Mouse (Mus musculus): Measurements from ENCODE around the gene Chil1. TPM values are rescaled to one million over a fixed set of nuclear protein-coding genes. Genes with fewer than 3 reads are reported as not detected.

Chil1 gene
- polyA plus RNA-seq, 1 experiment from 2014 or later = 0.85 TPM

GRCm38 (mm10) chr1:134232778-134233531 lies 51.0 kb downstream of the Chil1 start:
- peak overlapping the region; percentile 89 for H3K4me2 ChIP-seq (replicated peaks; ENCODE audit: low read depth, low read length)
- peak overlapping the region; percentile 88 for H3K27ac ChIP-seq (ENCODE audit: low read length)
- ATAC-seq (ENCODE audit: low FRiP score, low TSS enrichment) = peak; percentile 75
- 0 out of 2 replicates have a peak overlapping the region, but pooled peaks have one; percentile 5 for H3K9ac ChIP-seq (replicated peaks; ENCODE audit: low read length)
- no peaks in the 10 kb centered on the region for H3K36me3 ChIP-seq (ENCODE audit: insufficient read depth, low read length)
- H3K4me1 ChIP-seq (ENCODE audit: insufficient read depth, low read length) = peaks cover 41% of the 10 kb centered on the region
- H3K4me3 ChIP-seq (ENCODE audit: low read length) = peak overlapping the region; percentile 51; the same call in 1 of the 2 replicates
- H3K9me3 ChIP-seq (ENCODE audit: low read length) = no peaks in the 10 kb centered on the region
- H3K27me3 ChIP-seq (ENCODE audit: insufficient read depth, low read length) = peaks cover 24% of the 10 kb centered on the region
- 25% methylated on average over 12 of the region's 12 CpGs for WGBS

- whole genome bisulfite sequencing = 47% methylated on average over 19 of the region's 19 CpGs
- H3K27ac ChIP-seq (ENCODE audit: low read length) = peak overlapping the region; percentile 88; the same call in 1 of the 2 replicates
- peaks cover 24% of the 10 kb centered on the region for H3K27me3 ChIP-seq (ENCODE audit: insufficient read depth, low read length)
- H3K4me2 ChIP-seq (replicated peaks; ENCODE audit: low read depth, low read length) = peak overlapping the region; percentile 89
- no peaks in the 10 kb centered on the region for H3K9me3 ChIP-seq (ENCODE audit: low read length)
- peaks cover 41% of the 10 kb centered on the region for H3K4me1 ChIP-seq (ENCODE audit: insufficient read depth, low read length)
- peak overlapping the region; percentile 51 for H3K4me3 ChIP-seq (ENCODE audit: low read length)
- no peaks in the 10 kb centered on the region for H3K36me3 ChIP-seq (ENCODE audit: insufficient read depth, low read length)
- peak overlapping the region; percentile 61; the same call in 1 of the 2 replicates for H3K9ac ChIP-seq (replicated peaks; ENCODE audit: low read length)
- no peak for ATAC-seq (ENCODE audit: low FRiP score, low TSS enrichment)
Measured at GRCm38 (mm10) chr1:134233681-134234454, 51.9 kb downstream of the Chil1 start.

GRCm38 (mm10) chr1:134234455-134235390 lies 52.7 kb downstream of the Chil1 start:
- under 1% methylated on average over 41 of the region's 41 CpGs for WGBS
- ATAC-seq (ENCODE audit: low FRiP score, low TSS enrichment) = peak; percentile 44
- H3K4me2 ChIP-seq (replicated peaks; ENCODE audit: low read depth, low read length) = peak overlapping the region; percentile 89
- H3K9me3 ChIP-seq (ENCODE audit: low read length) = no peaks in the 10 kb centered on the region
- H3K27ac ChIP-seq (ENCODE audit: low read length) = no peak overlapping the region
- no peaks in the 10 kb centered on the region for H3K36me3 ChIP-seq (ENCODE audit: insufficient read depth, low read length)
- peak overlapping the region; percentile 51 for H3K4me3 ChIP-seq (ENCODE audit: low read length)
- peaks cover 24% of the 10 kb centered on the region for H3K27me3 ChIP-seq (ENCODE audit: insufficient read depth, low read length)
- peak overlapping the region; percentile 61 for H3K9ac ChIP-seq (replicated peaks; ENCODE audit: low read length)
- H3K4me1 ChIP-seq (ENCODE audit: insufficient read depth, low read length) = peaks cover 41% of the 10 kb centered on the region

- no peaks in the 10 kb centered on the region for H3K9me3 ChIP-seq (ENCODE audit: low read length)
- no peaks in the 10 kb centered on the region for H3K36me3 ChIP-seq (ENCODE audit: insufficient read depth, low read length)
- peak within 1 kb of the TSS; percentile 51 for H3K4me3 ChIP-seq (ENCODE audit: low read length)
- WGBS = under 1% methylated on average over 22 of the region's 37 CpGs
- H3K9ac ChIP-seq (replicated peaks; ENCODE audit: low read length) = peak within 1 kb of the TSS; percentile 61
- H3K27ac ChIP-seq (ENCODE audit: low read length) = no peak within 1 kb of the TSS
- peaks cover 41% of the 10 kb centered on the region for H3K4me1 ChIP-seq (ENCODE audit: insufficient read depth, low read length)
- peak within 1 kb of the TSS; percentile 89 for H3K4me2 ChIP-seq (replicated peaks; ENCODE audit: low read depth, low read length)
- H3K27me3 ChIP-seq (ENCODE audit: insufficient read depth, low read length) = peaks cover 24% of the 10 kb centered on the region
- ATAC-seq (ENCODE audit: low FRiP score, low TSS enrichment) = no peak
Measured at GRCm38 (mm10) chr1:134235391-134235921, 53.5 kb downstream of the Chil1 start, which contains the start of gene Adora1. Gene Adora1, minus strand, starts transcription at chr1:134235431.

- Histone ChIP-seq H3K36me3 (ENCODE audit: insufficient read depth, low read length) (no peaks in the 10 kb centered on the region), H3K4me1 (ENCODE audit: insufficient read depth, low read length) (peaks cover 38% of the 10 kb centered on the region), H3K4me3 (ENCODE audit: low read length) (no peak overlapping the region), H3K9ac (replicated peaks; ENCODE audit: low read length) (no peak overlapping the region), H3K9me3 (ENCODE audit: low read length) (no peaks in the 10 kb centered on the region), H3K27ac (ENCODE audit: low read length) (no peak overlapping the region), H3K4me2 (replicated peaks; ENCODE audit: low read depth, low read length) (no peak overlapping the region), H3K27me3 (ENCODE audit: insufficient read depth, low read length) (peaks cover 24% of the 10 kb centered on the region)
- ATAC-seq (ENCODE audit: low FRiP score, low TSS enrichment) = no peak
- 26% methylated on average over 3 of the region's 3 CpGs for WGBS
Measured at GRCm38 (mm10) chr1:134236142-134236541, 54.2 kb downstream of the Chil1 start.

- no peak overlapping the region for H3K27ac ChIP-seq (ENCODE audit: low read length)
- H3K27me3 ChIP-seq (ENCODE audit: insufficient read depth, low read length) = peaks cover 24% of the 10 kb centered on the region
- 77% methylated on average over 3 of the region's 3 CpGs for WGBS
Measured at GRCm38 (mm10) chr1:134237438-134237837, 55.5 kb downstream of the Chil1 start.

More at GRCm38 (mm10) chr1:134237438-134237837, 55.5 kb downstream of the Chil1 start:
- Histone ChIP-seq H3K4me3 (ENCODE audit: low read length) (no peak overlapping the region), H3K9me3 (ENCODE audit: low read length) (no peaks in the 10 kb centered on the region), H3K4me2 (replicated peaks; ENCODE audit: low read depth, low read length) (no peak overlapping the region), H3K36me3 (ENCODE audit: insufficient read depth, low read length) (no peaks in the 10 kb centered on the region), H3K4me1 (ENCODE audit: insufficient read depth, low read length) (peaks cover 36% of the 10 kb centered on the region), H3K9ac (replicated peaks; ENCODE audit: low read length) (no peak overlapping the region)
- ATAC-seq (ENCODE audit: low FRiP score, low TSS enrichment) = no peak

Other genes starting within 250 kb of the Chil1 start
- 12.5 and 17.1 TPM in 2 replicates for gene Fmod, start 144.9 kb upstream of the Chil1 start, polyA plus RNA-seq (2015; fragmentation: Nextera tagmentation; extraction: Ambion mirVana)
- gene Btg2, start 103.1 kb upstream of the Chil1 start, polyA plus RNA-seq (2015; fragmentation: Nextera tagmentation; extraction: Ambion mirVana) = 36.2 and 38.2 TPM in 2 replicates
- gene Chit1, start 70.9 kb upstream of the Chil1 start, polyA plus RNA-seq (2015; fragmentation: Nextera tagmentation; extraction: Ambion mirVana) = 0.17 and 0.21 TPM in 2 replicates
- gene Mybph, start 11.3 kb downstream of the Chil1 start, polyA plus RNA-seq (2015; fragmentation: Nextera tagmentation; extraction: Ambion mirVana) = 1.6 and 1.7 TPM in 2 replicates
- 10.4 and 10.6 TPM in 2 replicates for gene Adora1, start 53.3 kb downstream of the Chil1 start, polyA plus RNA-seq (2015; fragmentation: Nextera tagmentation; extraction: Ambion mirVana)
- 2.4 and 3.4 TPM in 2 replicates for gene Myog, start 107.8 kb downstream of the Chil1 start, polyA plus RNA-seq (2015; fragmentation: Nextera tagmentation; extraction: Ambion mirVana)
- gene Ppfia4, start 150.8 kb downstream of the Chil1 start, polyA plus RNA-seq (2015; fragmentation: Nextera tagmentation; extraction: Ambion mirVana) = 3.6 and 3.9 TPM in 2 replicates
- 79.0 and 88.8 TPM in 2 replicates for gene Tmem183a, start 179.8 kb downstream of the Chil1 start, polyA plus RNA-seq (2015; fragmentation: Nextera tagmentation; extraction: Ambion mirVana)
- not detected in 2 replicates for gene 4933406M09Rik, start 203.8 kb downstream of the Chil1 start, polyA plus RNA-seq (2015; fragmentation: Nextera tagmentation; extraction: Ambion mirVana)
- gene Cyb5r1, start 223.4 kb downstream of the Chil1 start, polyA plus RNA-seq (2015; fragmentation: Nextera tagmentation; extraction: Ambion mirVana) = 42.7 and 44.1 TPM in 2 replicates
- gene Adipor1, start 233.2 kb downstream of the Chil1 start, polyA plus RNA-seq (2015; fragmentation: Nextera tagmentation; extraction: Ambion mirVana) = 98.2 and 101 TPM in 2 replicates

Measured in kidney, embryonic 16.5 days (tissue).